Mouse (Mus musculus) lung, postnatal 0 days (tissue): ENCODE data around the gene Sorbs1. TPM values are rescaled to one million over a fixed set of nuclear protein-coding genes. Genes with fewer than 3 reads are reported as not detected.

Experiments used
- ATAC-seq: fragments of 200-750 bp; cut with Nextera tagmentation; 2 replicates; pipeline ENCODE4 v1.8.0; 2017; ENCODE audit warnings: moderate library complexity
- DNase-seq: peaks from one replicate; pipeline ENCODE4 v3.0.0-alpha.2; 2016; ENCODE audit warnings: low spot score
- H3K27ac ChIP-seq: fragments of 300-500 bp; sonication (generic); 2 replicates; pipeline ENCODE4 v1.5.1; 2014; ENCODE audit warnings: antibody characterized with exemption, mild to moderate bottlenecking, low read length, mixed read lengths
- H3K27me3 ChIP-seq: fragments of 300-500 bp; sonication (generic); replicated peaks from 2 replicates; pipeline ENCODE4 v1.6.1; 2014; ENCODE audit warnings: low read length, mixed read lengths; ENCODE audit not compliant: insufficient read depth
- H3K36me3 ChIP-seq: fragments of 300-500 bp; sonication (generic); 2 replicates; pipeline ENCODE4 v1.6.1; 2014; ENCODE audit warnings: low read length, mixed read lengths; ENCODE audit not compliant: insufficient read depth
- H3K4me1 ChIP-seq: fragments of 300-500 bp; sonication (generic); 2 replicates; pipeline ENCODE4 v1.6.1; 2014; ENCODE audit warnings: antibody characterized with exemption, low read depth, low read length, mixed read lengths; ENCODE audit not compliant: insufficient read depth
- H3K4me2 ChIP-seq: fragments of 300-500 bp; sonication (generic); replicated peaks from 2 replicates; pipeline ENCODE4 v1.6.1; 2014; ENCODE audit warnings: low read depth, mild to moderate bottlenecking, low read length, moderate library complexity, mixed read lengths
- H3K4me3 ChIP-seq: fragments of 300-500 bp; sonication (generic); 2 replicates; pipeline ENCODE4 v1.5.1; 2014; ENCODE audit warnings: low read depth, low read length
- H3K9ac ChIP-seq: fragments of 300-500 bp; sonication (generic); replicated peaks from 2 replicates; pipeline ENCODE4 v1.6.1; 2014; ENCODE audit warnings: low read depth, mild to moderate bottlenecking
- H3K9me3 ChIP-seq: fragments of 300-500 bp; sonication (generic); 2 replicates; pipeline ENCODE4 v1.6.1; 2016; ENCODE audit warnings: low read length, mixed read lengths
- CTCF ChIP-seq: IDR thresholded peaks from 2 replicates; pipeline ENCODE4 v1.5.1; 2016; ENCODE audit warnings: antibody characterized with exemption, mild to moderate bottlenecking
- EP300 ChIP-seq: IDR thresholded peaks from 2 replicates; pipeline ENCODE4 v1.6.1; 2016; ENCODE audit warnings: antibody characterized with exemption, mild to moderate bottlenecking, control low read depth
- whole genome bisulfite sequencing: fragments of 180-500 bp; shearing (Covaris S2); extraction: QIAGEN DNeasy Blood & Tissue Kit; methylation state at CpG from one replicate; pipeline ENCODE4 v1.1.7; 2014; 5-methylcytosine and 5-hydroxymethylcytosine counted together
- polyA plus RNA-seq: library from polyadenylated mRNA; unstranded; fragments of >200 nt; fragmentation: Nextera tagmentation; extraction: Ambion mirVana; gene quantifications from 2 replicates; pipeline ENCODE4 v1.2.1, GENCODE M21; 2015

Gene Sorbs1
- polyA plus RNA-seq, 1 experiment from 2014 or later = 36.4 TPM

GRCm38 (mm10) chr19:40352006-40352405 is 161.6 kb downstream of the Sorbs1 start:
- TF ChIP-seq CTCF (no peak), EP300 (no peak)
- H3K9ac ChIP-seq = no peak overlapping the region
- no peak overlapping the region for H3K4me2 ChIP-seq
- H3K27ac ChIP-seq = no peak overlapping the region
- no peaks in the 10 kb centered on the region for H3K9me3 ChIP-seq
- no peak for DNase-seq
- WGBS = 75% methylated on average over 14 of the region's 14 CpGs
- no peaks in the 10 kb centered on the region for H3K27me3 ChIP-seq
- 0 out of 2 replicates have a peak, but pooled peaks cover 9% of the 10 kb centered on the region for H3K36me3 ChIP-seq
- H3K4me1 ChIP-seq = no peaks in the 10 kb centered on the region
- ATAC-seq = no peak
- H3K4me3 ChIP-seq = no peak overlapping the region

- TF ChIP-seq EP300 (no peak), CTCF (no peak)
- H3K27me3 ChIP-seq = no peaks in the 10 kb centered on the region
- H3K4me3 ChIP-seq = no peak overlapping the region
- no peaks in the 10 kb centered on the region; the same call in 1 of the 2 replicates for H3K4me1 ChIP-seq
- H3K27ac ChIP-seq = no peak overlapping the region
- 0 out of 2 replicates have a peak, but pooled peaks cover 9% of the 10 kb centered on the region for H3K36me3 ChIP-seq
- ATAC-seq (no peak), DNase-seq (no peak)
- H3K4me2 ChIP-seq = no peak overlapping the region
- H3K9ac ChIP-seq = no peak overlapping the region
- H3K9me3 ChIP-seq = no peaks in the 10 kb centered on the region
- WGBS = 86% methylated on average over 4 of the region's 4 CpGs
Observed at GRCm38 (mm10) chr19:40350835-40351234, 162.7 kb downstream of the Sorbs1 start.

- H3K27ac ChIP-seq = no peak overlapping the region
- no peaks in the 10 kb centered on the region; the same call in 1 of the 2 replicates for H3K4me1 ChIP-seq
- DNase-seq = no peak
- H3K9ac ChIP-seq = no peak overlapping the region
- 75% methylated on average over 16 of the region's 16 CpGs for WGBS
- H3K9me3 ChIP-seq = no peaks in the 10 kb centered on the region
- H3K27me3 ChIP-seq = no peaks in the 10 kb centered on the region
- ATAC-seq = no peak
- no peak overlapping the region for H3K4me2 ChIP-seq
- H3K36me3 ChIP-seq = 0 out of 2 replicates have a peak, but pooled peaks cover 9% of the 10 kb centered on the region
- H3K4me3 ChIP-seq = no peak overlapping the region
- TF ChIP-seq EP300 = no peak
- TF ChIP-seq CTCF = no peak
Observed at GRCm38 (mm10) chr19:40349713-40350671, 163.6 kb downstream of the Sorbs1 start.

- Histone ChIP-seq H3K36me3 (0 out of 2 replicates have a peak, but pooled peaks cover 9% of the 10 kb centered on the region), H3K4me1 (no peaks in the 10 kb centered on the region; the same call in 1 of the 2 replicates), H3K4me3 (no peak overlapping the region), H3K27ac (no peak overlapping the region), H3K4me2 (no peak overlapping the region), H3K9ac (no peak overlapping the region), H3K9me3 (no peaks in the 10 kb centered on the region), H3K27me3 (no peaks in the 10 kb centered on the region)
- no peak for ATAC-seq
- DNase-seq = no peak
- 80% methylated on average over 3 of the region's 3 CpGs for WGBS
- TF ChIP-seq CTCF = no peak
- no peak for TF ChIP-seq EP300
Observed at GRCm38 (mm10) chr19:40349281-40349680, 164.3 kb downstream of the Sorbs1 start.

GRCm38 (mm10) chr19:40348652-40349051 is 164.9 kb downstream of the Sorbs1 start:
- DNase-seq (no peak), ATAC-seq (no peak)
- Histone ChIP-seq H3K4me3 (no peak overlapping the region), H3K36me3 (0 out of 2 replicates have a peak, but pooled peaks cover 9% of the 10 kb centered on the region), H3K27ac (no peak overlapping the region), H3K4me2 (no peak overlapping the region), H3K9ac (no peak overlapping the region), H3K9me3 (no peaks in the 10 kb centered on the region), H3K27me3 (no peaks in the 10 kb centered on the region), H3K4me1 (no peaks in the 10 kb centered on the region; the same call in 1 of the 2 replicates)
- 47% methylated on average over 2 of the region's 2 CpGs for WGBS
- TF ChIP-seq CTCF (no peak), EP300 (no peak)

- TF ChIP-seq CTCF = no peak
- TF ChIP-seq EP300 = no peak
- no peaks in the 10 kb centered on the region for H3K9me3 ChIP-seq
- no peak overlapping the region for H3K4me2 ChIP-seq
- H3K9ac ChIP-seq = no peak overlapping the region
- H3K36me3 ChIP-seq = 0 out of 2 replicates have a peak, but pooled peaks cover 9% of the 10 kb centered on the region
- H3K4me3 ChIP-seq = no peak overlapping the region
- no peaks in the 10 kb centered on the region for H3K27me3 ChIP-seq
- DNase-seq (no peak), ATAC-seq (no peak)
- no peaks in the 10 kb centered on the region; the same call in 1 of the 2 replicates for H3K4me1 ChIP-seq
- H3K27ac ChIP-seq = no peak overlapping the region
- 65% methylated on average over 7 of the region's 7 CpGs for WGBS
Observed at GRCm38 (mm10) chr19:40348175-40348574, 165.4 kb downstream of the Sorbs1 start.
